Mouse (Mus musculus): Measurements from ENCODE around the gene Adamtsl2. TPM values are rescaled to one million over a fixed set of nuclear protein-coding genes. Genes with fewer than 3 reads are reported as not detected.

The Adamtsl2 gene
- total RNA-seq, 1 experiment from 2014 or later = not detected

DNA sequence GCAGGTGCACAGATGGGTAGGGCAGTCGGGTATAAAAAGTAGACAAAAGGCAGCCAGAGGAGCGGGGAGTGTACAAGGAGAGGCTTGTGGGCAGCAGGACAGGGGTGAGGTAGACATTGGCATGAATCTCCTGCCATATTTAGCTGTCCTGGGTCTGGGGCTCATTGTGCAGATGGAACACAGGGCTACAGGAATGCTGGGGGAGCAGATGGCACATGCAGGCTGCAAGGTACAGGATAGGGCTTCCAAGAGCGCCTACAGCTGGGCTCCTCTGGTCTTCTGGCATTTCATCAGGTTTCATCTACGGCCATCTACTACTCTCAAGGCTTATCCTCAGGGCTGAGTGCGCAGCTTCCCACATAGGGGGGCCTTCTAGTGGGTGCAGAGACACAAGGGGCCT is 29.9 kb downstream of the Adamtsl2 start:
- no peak for ATAC-seq (replicated peaks; ENCODE audit: low read depth, poor library complexity, severe bottlenecking)

GRCm38 (mm10) chr2:27112585-27112984 is 33.4 kb downstream of the Adamtsl2 start:
- ATAC-seq (replicated peaks; ENCODE audit: low read depth, poor library complexity, severe bottlenecking) = no peak

DNA sequence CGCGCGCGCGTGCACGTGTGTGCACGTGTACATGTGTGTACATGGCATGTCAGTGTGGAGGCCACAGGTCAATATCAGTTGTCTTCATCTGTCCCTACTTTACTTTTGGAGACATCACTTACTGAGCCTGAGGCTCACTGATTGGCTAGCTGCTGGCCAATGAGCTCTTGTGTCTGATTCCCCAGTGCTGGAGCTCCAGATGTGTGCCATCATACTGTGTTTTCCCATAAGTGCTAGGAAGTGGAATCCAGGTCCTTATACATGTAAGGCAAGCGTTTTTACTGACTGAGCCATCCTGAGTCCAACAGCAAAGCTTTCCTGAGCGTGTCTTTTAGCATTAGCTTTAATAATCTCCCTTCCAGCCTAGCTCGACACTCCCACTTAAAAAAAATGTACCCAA is 35.0 kb downstream of the Adamtsl2 start:
- no peak for ATAC-seq (replicated peaks; ENCODE audit: low read depth, poor library complexity, severe bottlenecking)

DNA sequence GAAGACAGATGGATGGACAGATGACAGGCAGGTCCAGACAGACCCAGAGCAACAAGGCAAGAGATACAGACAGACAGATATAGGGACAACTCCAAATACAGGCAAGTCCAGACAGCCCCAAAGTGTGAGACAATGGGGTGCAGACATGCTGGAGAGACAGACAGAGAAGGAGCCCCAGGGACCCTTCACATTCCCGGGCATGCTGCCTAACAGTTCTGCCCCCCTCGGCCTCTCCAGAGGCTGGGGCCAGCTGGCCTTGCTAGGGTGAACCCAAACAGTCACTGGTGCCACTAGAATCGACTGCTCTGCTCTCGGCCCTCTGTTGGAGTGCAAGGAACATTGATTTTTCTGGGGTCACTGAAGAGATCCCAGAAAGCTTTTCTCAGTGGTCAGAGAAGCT is 39.3 kb downstream of the Adamtsl2 start:
- no peak for ATAC-seq (replicated peaks; ENCODE audit: low read depth, poor library complexity, severe bottlenecking)

DNA sequence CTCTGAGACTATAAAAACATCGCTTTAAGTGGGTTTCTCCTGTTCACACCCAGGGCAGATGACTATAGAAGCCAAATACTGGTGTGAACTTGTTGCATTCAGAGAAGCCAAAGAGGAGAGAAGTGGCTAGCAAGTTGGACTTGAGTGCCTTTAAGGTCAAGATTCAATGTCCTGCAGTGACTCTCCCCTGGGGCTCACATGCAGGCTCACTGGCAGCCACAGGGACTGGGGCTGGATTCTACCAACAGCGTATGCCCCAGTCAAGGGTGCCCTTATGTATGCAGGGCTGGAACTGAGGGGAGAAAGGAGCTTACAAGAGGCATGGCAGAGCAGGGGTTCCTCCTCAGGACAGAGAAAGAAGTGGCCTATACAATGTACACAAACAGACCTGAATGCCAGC is 40.6 kb downstream of the Adamtsl2 start:
- ATAC-seq (replicated peaks; ENCODE audit: low read depth, poor library complexity, severe bottlenecking) = no peak

DNA sequence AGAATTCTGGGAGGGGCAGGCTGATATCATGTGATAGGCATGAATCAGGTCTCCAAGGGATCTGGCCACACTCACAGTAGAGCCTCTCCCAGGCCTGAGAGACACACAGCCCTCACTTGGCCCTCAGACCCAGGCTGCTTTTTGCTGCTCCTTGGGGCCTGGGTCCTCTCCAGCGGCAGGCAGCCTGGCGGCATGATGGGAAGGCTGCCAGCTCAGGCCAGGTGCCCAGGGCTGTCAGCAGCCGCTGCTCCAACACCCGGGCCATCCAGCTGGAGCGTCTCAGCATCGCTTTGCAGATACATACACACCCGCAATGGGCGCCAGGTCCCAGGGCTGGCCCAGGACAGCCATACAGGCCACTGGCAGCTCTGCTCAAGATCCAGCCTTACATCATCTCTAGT is 41.1 kb downstream of the Adamtsl2 start:
- no peak for ATAC-seq (replicated peaks; ENCODE audit: low read depth, poor library complexity, severe bottlenecking)

DNA sequence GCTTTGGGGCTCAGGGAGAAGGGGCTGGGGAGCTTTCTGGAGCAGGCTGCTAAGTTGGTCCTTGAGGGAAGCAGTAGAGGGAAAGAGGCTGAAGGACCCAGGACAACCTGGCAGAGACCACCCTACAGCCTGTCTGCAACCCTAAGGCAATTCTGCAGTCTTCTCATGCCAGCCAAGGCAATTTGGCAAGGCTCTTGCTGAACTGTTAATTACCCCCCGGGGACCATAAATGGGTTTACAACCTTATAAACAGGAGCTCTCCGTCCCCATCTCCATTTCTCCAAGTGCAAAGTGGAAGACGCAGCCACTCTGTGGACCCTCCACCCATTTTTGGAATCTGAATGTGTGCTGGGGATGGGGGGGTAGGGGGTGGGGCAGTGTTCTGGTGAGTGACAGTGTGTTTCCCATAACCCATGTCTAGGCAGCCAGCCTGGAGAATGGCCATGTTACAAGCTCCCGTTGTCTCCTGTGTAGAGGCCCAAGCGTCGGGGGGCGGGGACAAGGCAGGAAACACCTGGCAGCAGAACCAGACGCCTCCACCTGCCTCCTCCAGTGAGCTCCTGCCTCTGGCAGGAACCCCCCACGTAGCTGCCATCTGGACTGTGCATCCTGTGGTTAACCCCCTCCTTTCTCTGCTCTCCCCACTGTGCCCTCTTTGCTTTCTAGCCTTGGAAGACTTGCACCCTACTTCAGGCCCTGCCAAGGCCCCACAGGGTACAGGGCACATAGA is 42.6 kb downstream of the Adamtsl2 start:
- peak; percentile 87 for ATAC-seq (replicated peaks; ENCODE audit: low read depth, poor library complexity, severe bottlenecking)

DNA sequence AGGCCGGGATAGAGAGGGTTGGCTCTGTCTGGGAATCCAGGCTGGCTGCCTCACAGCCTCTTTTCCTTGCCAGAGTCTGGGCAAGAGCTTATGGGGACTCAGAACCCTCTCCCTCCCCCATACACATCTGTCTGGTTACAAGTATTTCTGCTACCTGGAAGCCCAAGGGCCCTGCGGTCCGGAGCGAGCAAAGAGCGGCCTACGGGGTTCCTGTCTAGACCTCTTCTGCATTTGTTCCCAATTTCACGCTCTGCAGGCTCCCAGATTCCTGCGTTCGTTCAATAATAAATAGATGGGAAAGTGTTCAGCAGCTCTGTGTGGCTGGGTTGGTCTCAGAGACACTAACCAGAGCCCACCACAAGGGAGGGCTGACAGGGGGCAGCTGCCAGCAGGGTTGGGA is 43.4 kb downstream of the Adamtsl2 start:
- no peak for ATAC-seq (replicated peaks; ENCODE audit: low read depth, poor library complexity, severe bottlenecking)

DNA sequence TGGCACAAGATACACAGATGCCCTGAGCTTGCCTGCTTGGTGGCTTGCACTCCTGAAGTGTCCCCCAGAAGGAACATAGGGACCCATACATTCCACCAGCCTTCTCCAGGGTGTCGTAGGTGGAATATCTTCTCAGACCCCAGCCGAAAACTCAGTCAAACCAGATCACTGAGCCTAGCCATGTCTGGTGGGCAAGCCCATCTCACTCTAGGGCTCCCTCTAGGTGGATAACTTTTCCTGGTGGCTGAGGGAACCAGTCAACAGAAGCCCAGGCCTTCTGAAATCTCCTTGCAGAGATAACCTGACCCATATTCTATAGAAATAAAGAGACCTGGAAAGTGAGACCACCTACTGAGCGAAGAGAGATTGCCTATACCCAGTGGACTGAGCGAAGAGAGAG is 43.9 kb downstream of the Adamtsl2 start:
- ATAC-seq (replicated peaks; ENCODE audit: low read depth, poor library complexity, severe bottlenecking) = no peak

- ATAC-seq (replicated peaks; ENCODE audit: low read depth, poor library complexity, severe bottlenecking) = no peak
Observed at GRCm38 (mm10) chr2:27125979-27126378, 46.8 kb downstream of the Adamtsl2 start.

GRCm38 (mm10) chr2:27126496-27126895 is 47.3 kb downstream of the Adamtsl2 start:
- no peak for ATAC-seq (replicated peaks; ENCODE audit: low read depth, poor library complexity, severe bottlenecking)

GRCm38 (mm10) chr2:27128990-27129389 is 49.8 kb downstream of the Adamtsl2 start:
- ATAC-seq (replicated peaks; ENCODE audit: low read depth, poor library complexity, severe bottlenecking) = peak; percentile 71

GRCm38 (mm10) chr2:27135935-27136334 is 56.8 kb downstream of the Adamtsl2 start:
- ATAC-seq (replicated peaks; ENCODE audit: low read depth, poor library complexity, severe bottlenecking) = no peak

GRCm38 (mm10) chr2:27136336-27136735 is 57.2 kb downstream of the Adamtsl2 start:
- ATAC-seq (replicated peaks; ENCODE audit: low read depth, poor library complexity, severe bottlenecking) = no peak

DNA sequence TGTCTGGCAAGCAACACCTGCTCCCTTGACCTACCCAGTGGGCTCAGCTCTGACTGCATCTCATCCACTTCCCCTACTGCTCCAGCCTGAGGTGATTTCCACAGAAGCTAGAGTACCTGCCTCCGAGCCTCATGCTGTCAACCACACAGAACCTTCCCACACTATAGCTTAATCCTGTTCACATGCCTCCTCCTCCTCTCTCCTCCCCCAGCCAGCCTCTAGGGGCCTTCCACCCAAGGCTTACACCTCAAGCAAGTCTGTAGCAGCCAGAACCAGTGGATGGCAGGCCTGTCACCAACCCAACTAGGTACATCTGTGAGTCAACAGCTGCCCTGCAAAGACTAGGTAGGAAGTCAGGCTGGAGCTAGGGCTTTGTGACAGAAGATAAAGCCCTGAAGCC is 57.6 kb downstream of the Adamtsl2 start:
- no peak for ATAC-seq (replicated peaks; ENCODE audit: low read depth, poor library complexity, severe bottlenecking)

GRCm38 (mm10) chr2:27138356-27138755 is 59.2 kb downstream of the Adamtsl2 start:
- no peak for ATAC-seq (replicated peaks; ENCODE audit: low read depth, poor library complexity, severe bottlenecking)

DNA sequence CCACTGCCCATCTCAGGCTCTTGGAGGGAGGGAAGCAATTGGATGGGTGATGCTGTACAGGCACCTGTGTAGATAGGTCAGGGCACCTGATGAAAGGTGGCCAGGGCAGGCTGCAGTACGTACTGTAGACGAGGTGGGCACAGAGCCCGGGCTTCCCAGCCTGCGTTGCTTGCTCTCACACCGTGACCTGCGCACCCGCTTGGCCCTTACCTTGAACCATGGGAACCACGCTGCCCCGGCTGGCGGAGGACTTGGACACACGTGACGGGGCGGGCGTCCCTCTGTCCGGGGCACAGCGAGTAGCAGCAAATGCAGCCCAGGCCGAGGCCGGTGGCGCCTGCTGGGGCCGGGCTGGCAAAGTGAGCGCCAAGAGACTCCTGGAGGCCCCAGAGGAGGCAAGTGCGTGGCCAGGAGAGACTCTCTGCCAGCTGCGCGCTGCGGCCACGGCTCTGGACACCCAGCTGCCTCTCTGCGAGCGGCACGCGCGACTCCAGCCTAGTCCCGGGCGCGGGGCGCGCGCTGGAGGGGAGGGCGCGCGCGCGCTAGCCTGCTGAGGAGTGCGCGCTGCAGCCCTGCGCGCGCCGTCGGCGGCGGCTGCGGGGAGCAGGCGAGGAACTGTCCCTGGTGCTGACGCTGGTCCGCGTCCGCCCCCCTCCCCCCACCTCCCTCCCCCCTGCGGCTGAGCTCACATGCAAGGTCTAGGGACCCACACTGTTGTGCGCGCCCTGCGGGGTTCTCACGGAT is 62.9 kb downstream of the Adamtsl2 start, which contains the start of gene Fam163b:
Gene Fam163b (minus strand): TSS at position 542 of the 744 bp plus-strand sequence.
- peak; percentile 47; the same call in 1 of the 2 replicates for ATAC-seq (replicated peaks; ENCODE audit: low read depth, poor library complexity, severe bottlenecking)

- no peak for ATAC-seq (replicated peaks; ENCODE audit: low read depth, poor library complexity, severe bottlenecking)
Observed at GRCm38 (mm10) chr2:27144957-27145356, 65.8 kb downstream of the Adamtsl2 start.

DNA sequence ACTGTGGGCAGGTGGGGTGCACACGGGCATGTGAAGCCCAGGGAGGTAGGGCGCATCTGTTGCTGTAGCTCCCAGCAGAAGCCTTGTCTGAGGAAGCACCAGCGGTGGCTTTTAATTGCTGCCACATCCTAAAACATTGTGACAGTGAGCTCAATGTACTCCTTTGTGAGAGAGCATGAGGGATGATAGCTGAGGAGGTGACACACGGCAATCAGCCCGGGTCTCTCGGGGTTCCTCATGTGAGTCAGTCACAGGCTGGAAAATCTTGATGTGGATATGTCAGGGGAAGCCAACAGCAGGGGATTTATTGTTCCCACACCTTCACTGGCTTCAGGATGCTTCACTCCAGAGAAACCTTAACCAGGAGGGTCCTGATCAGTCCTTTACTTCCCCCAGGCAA is 67.7 kb downstream of the Adamtsl2 start:
- no peak for ATAC-seq (replicated peaks; ENCODE audit: low read depth, poor library complexity, severe bottlenecking)

- ATAC-seq (replicated peaks; ENCODE audit: low read depth, poor library complexity, severe bottlenecking) = no peak
Observed at GRCm38 (mm10) chr2:27149457-27149856, 70.3 kb downstream of the Adamtsl2 start.

- no peak for ATAC-seq (replicated peaks; ENCODE audit: low read depth, poor library complexity, severe bottlenecking)
Observed at GRCm38 (mm10) chr2:27154466-27155185, 75.4 kb downstream of the Adamtsl2 start.
